Mouse (Mus musculus) ES-Bruce4 (cell line): ENCODE measurements around the gene Padi6. TPM values are rescaled to one million over a fixed set of nuclear protein-coding genes. Genes with fewer than 3 reads are reported as not detected.

Source experiments
- H3K27ac ChIP-seq: 2 replicates; pipeline ENCODE4 v1.5.1; 2012; ENCODE audit warnings: low read length, inconsistent platforms; ENCODE audit not compliant: insufficient read depth
- H3K27me3 ChIP-seq: 2 replicates; pipeline ENCODE4 v1.6.1; 2012; ENCODE audit warnings: mild to moderate bottlenecking, low read length, inconsistent platforms; ENCODE audit not compliant: control insufficient read depth, poor library complexity, insufficient read depth, severe bottlenecking
- H3K36me3 ChIP-seq: 2 replicates; pipeline ENCODE4 v1.6.1; 2012; ENCODE audit warnings: inconsistent platforms, mild to moderate bottlenecking, low read length, moderate library complexity; ENCODE audit not compliant: control insufficient read depth, poor library complexity, insufficient read depth, severe bottlenecking
- H3K4me1 ChIP-seq: one replicate; pipeline ENCODE4 v1.8.1; 2011; ENCODE audit warnings: low read length; ENCODE audit not compliant: control insufficient read depth, insufficient read depth
- H3K4me3 ChIP-seq: 2 replicates; pipeline ENCODE4 v1.5.1; 2011; ENCODE audit warnings: low read depth, mild to moderate bottlenecking, low read length
- H3K9ac ChIP-seq: 2 replicates; pipeline ENCODE4 v1.6.1; 2012; ENCODE audit warnings: low read depth, mild to moderate bottlenecking, inconsistent platforms; ENCODE audit not compliant: poor library complexity, severe bottlenecking
- H3K9me3 ChIP-seq: replicated peaks from 2 replicates; pipeline ENCODE4 v1.6.1; 2012; ENCODE audit warnings: mild to moderate bottlenecking, low read length, inconsistent platforms; ENCODE audit not compliant: control insufficient read depth, poor library complexity, insufficient read depth, severe bottlenecking
- CTCF ChIP-seq: IDR thresholded peaks from one replicate; pipeline ENCODE4 v1.8.1; 2011; ENCODE audit warnings: low read depth, low read length
- EP300 ChIP-seq: IDR thresholded peaks from 2 replicates; pipeline ENCODE4 v1.6.1; 2011; ENCODE audit warnings: low read depth, low read length; ENCODE audit not compliant: insufficient read depth
- POLR2A ChIP-seq: IDR thresholded peaks from one replicate; pipeline ENCODE4 v1.8.1; 2011; ENCODE audit warnings: low read length; ENCODE audit not compliant: insufficient read depth
- polyA plus RNA-seq: library from polyadenylated mRNA; stranded (reverse); fragments of >200 nt; gene quantifications from 2 replicates; pipeline ENCODE4 v1.2.4, GENCODE M21; 2011; ENCODE audit warnings: low read depth; ENCODE audit not compliant: missing spikeins, insufficient read depth, insufficient read length

Padi6 gene
- polyA plus RNA-seq, 1 experiment = not detected

DNA sequence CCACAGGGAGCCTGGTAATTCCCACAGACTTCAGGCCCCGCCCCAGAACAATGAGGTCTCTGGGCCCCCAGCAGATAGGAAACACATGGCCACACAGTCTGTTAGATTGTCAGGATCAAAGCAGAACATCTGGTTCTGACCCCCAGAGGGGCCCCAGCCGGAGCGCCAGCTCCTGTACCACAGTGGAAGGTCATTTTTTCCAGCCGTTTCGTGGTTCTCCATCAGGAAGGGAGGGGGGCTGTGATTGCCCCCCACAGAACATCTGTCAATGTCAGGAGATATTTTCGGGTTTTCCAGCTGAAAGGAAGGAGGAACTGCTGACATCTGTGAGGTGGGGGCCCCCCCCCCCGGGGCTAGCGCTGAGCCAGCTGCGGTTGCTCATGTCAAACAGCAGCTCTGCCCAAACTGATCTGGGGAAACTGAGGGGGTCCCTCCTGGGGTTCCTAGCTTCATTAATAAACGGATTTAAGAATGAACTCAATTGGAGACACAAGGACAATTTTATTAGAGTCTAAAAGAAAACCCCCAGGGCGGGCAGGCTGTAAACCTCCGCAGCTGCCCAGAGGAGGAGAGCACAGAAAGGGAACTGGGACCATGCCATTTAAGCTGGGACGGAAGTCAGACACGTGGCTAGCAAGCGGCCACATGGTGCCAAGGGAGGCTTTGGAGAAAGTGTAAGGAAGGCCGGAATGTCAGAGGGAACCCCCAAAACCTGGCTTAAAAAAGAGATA lies 58.1 kb downstream of the Padi6 start:
- TF ChIP-seq CTCF (no peak), EP300 (no peak), POLR2A (no peak)
- Histone ChIP-seq H3K27me3 (no peaks in the 10 kb centered on the region), H3K9ac (0 out of 2 replicates have a peak overlapping the region, but pooled peaks have one; percentile 16), H3K36me3 (no peaks in the 10 kb centered on the region), H3K9me3 (no peaks in the 10 kb centered on the region), H3K27ac (peak overlapping the region; percentile 38; the same call in 1 of the 2 replicates), H3K4me3 (no peak overlapping the region), H3K4me1 (peaks cover 13% of the 10 kb centered on the region)

- H3K9ac ChIP-seq = no peak overlapping the region
- no peak overlapping the region for H3K4me3 ChIP-seq
- no peaks in the 10 kb centered on the region for H3K27me3 ChIP-seq
- TF ChIP-seq POLR2A (no peak), EP300 (peak; percentile 48; the same call in 1 of the 2 replicates)
- H3K27ac ChIP-seq = peak overlapping the region; percentile 38; the same call in 1 of the 2 replicates
- peaks cover 13% of the 10 kb centered on the region for H3K4me1 ChIP-seq
- no peaks in the 10 kb centered on the region for H3K9me3 ChIP-seq
- no peaks in the 10 kb centered on the region for H3K36me3 ChIP-seq
Observed at GRCm38 (mm10) chr4:140683608-140684007, 58.8 kb downstream of the Padi6 start.

GRCm38 (mm10) chr4:140680731-140681397 lies 61.6 kb downstream of the Padi6 start:
- no peak overlapping the region for H3K27ac ChIP-seq

GRCm38 (mm10) chr4:140679723-140680380 lies 62.6 kb downstream of the Padi6 start:
- H3K27me3 ChIP-seq = no peaks in the 10 kb centered on the region
- H3K9ac ChIP-seq = no peak overlapping the region
- H3K27ac ChIP-seq = no peak overlapping the region
- TF ChIP-seq EP300 (0 out of 2 replicates have a peak, but pooled peaks have one; percentile 19), CTCF (peak; percentile 87), POLR2A (no peak)
- H3K4me1 ChIP-seq = peaks cover 6% of the 10 kb centered on the region
- H3K36me3 ChIP-seq = no peaks in the 10 kb centered on the region
- H3K4me3 ChIP-seq = peak overlapping the region; percentile 27; the same call in 1 of the 2 replicates
- H3K9me3 ChIP-seq = no peaks in the 10 kb centered on the region

More at GRCm38 (mm10) chr4:140680731-140681397, 61.6 kb downstream of the Padi6 start:
- no peaks in the 10 kb centered on the region for H3K36me3 ChIP-seq
- no peak for TF ChIP-seq POLR2A
- no peak for TF ChIP-seq CTCF
- TF ChIP-seq EP300 = no peak
- no peak overlapping the region for H3K9ac ChIP-seq
- no peaks in the 10 kb centered on the region for H3K27me3 ChIP-seq
- H3K9me3 ChIP-seq = no peaks in the 10 kb centered on the region
- H3K4me3 ChIP-seq = no peak overlapping the region
- peaks cover 10% of the 10 kb centered on the region for H3K4me1 ChIP-seq

DNA sequence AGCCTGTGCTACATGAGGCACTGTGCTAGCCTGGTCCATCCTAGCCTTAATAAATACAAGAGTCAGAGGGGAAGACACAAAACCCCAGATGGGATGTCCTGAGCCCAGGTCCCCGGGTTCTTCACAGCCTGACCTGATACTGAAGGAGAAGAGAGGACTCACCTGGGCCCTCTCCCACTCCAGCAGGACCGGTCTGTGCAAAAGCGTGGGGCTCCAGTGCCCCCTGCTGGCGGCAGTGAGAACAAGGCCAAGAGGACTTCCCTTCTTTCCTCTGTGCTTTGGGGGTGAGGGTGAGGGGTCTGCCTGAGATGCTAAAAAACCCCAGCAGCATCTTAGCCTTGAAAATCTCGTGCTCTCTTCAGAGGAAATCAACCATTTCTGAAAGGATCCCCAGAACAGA lies 63.4 kb downstream of the Padi6 start:
- no peak overlapping the region for H3K27ac ChIP-seq
- no peaks in the 10 kb centered on the region for H3K27me3 ChIP-seq
- peaks cover 6% of the 10 kb centered on the region for H3K4me1 ChIP-seq
- TF ChIP-seq EP300 = no peak
- peak; percentile 91 for TF ChIP-seq CTCF
- TF ChIP-seq POLR2A = no peak
- no peak overlapping the region for H3K9ac ChIP-seq
- no peaks in the 10 kb centered on the region for H3K9me3 ChIP-seq
- no peak overlapping the region for H3K4me3 ChIP-seq
- no peaks in the 10 kb centered on the region for H3K36me3 ChIP-seq

Other genes starting within 250 kb of the Padi6 start
- gene Arhgef10l, start 76.6 kb downstream of the Padi6 start, polyA plus RNA-seq = 7.5 and 7.7 TPM in 2 replicates
- 222 and 227 TPM in 2 replicates for gene Rcc2, start 42.1 kb downstream of the Padi6 start, polyA plus RNA-seq
- gene Padi4, start 31.6 kb upstream of the Padi6 start, polyA plus RNA-seq = 2.2 and 2.3 TPM in 2 replicates
- 2.8 and 3.1 TPM in 2 replicates for gene Padi3, start 68.0 kb upstream of the Padi6 start, polyA plus RNA-seq
- 0.29 and 0.43 TPM in 2 replicates for gene Padi1, start 103.1 kb upstream of the Padi6 start, polyA plus RNA-seq
- gene Padi2, start 163.7 kb upstream of the Padi6 start, polyA plus RNA-seq = 6.3 TPM in 2 replicates
- gene Sdhb, start 218.6 kb upstream of the Padi6 start, polyA plus RNA-seq = 99.6 and 103 TPM in 2 replicates
- 16.8 and 17.0 TPM in 2 replicates for gene Atp13a2, start 244.2 kb upstream of the Padi6 start, polyA plus RNA-seq